Mouse (Mus musculus) MEL (cell line): ENCODE results near the gene RPS10-NUDT3. TPM values are rescaled to one million over a fixed set of nuclear protein-coding genes. Genes with fewer than 3 reads are reported as not detected.

Source experiments
- DNase-seq: peaks from one replicate; pipeline ENCODE4 v3.0.0; 2011; ENCODE audit warnings: low read depth, low spot score
- H3K27ac ChIP-seq: 2 replicates; pipeline ENCODE4 v1.5.1; 2012; ENCODE audit warnings: low read depth, mild to moderate bottlenecking, control low read depth, low read length, moderate library complexity; ENCODE audit not compliant: control insufficient read depth
- H3K27me3 ChIP-seq, 2 experiments: fragments of 150-350 bp in 1 of 2; sonication (generic) in 1 of 2; 2 replicates each; pipeline ENCODE4 v1.6.1; 2012; ENCODE audit warnings: low read length in 2 of 2, mild to moderate bottlenecking in 2 of 2, improper control_type of control experiment in 1 of 2, moderate library complexity in 1 of 2; ENCODE audit not compliant: insufficient read depth in 2 of 2, control insufficient read depth in 1 of 2
- H3K36me3 ChIP-seq, 2 experiments: 2 replicates each; pipeline ENCODE4 v1.6.1; 2012 to 2014; ENCODE audit warnings: low read length in 2 of 2, improper control_type of control experiment in 1 of 2, inconsistent platforms in 1 of 2, mild to moderate bottlenecking in 1 of 2; ENCODE audit not compliant: insufficient read depth in 2 of 2, control insufficient read depth in 1 of 2
- H3K4me1 ChIP-seq, 2 experiments: fragments of 150-350 bp in 1 of 2; sonication (generic) in 1 of 2; 2 replicates each; pipeline ENCODE4 v1.6.1; 2012; ENCODE audit warnings: low read length in 2 of 2, improper control_type of control experiment in 1 of 2, mild to moderate bottlenecking in 1 of 2; ENCODE audit not compliant: insufficient read depth in 2 of 2, control insufficient read depth in 1 of 2
- H3K4me3 ChIP-seq, 2 experiments: fragments of 150-350 bp in 1 of 2; sonication (generic) in 1 of 2; 2 replicates each; pipeline ENCODE4 v1.5.1; 2012; ENCODE audit warnings: low read depth in 2 of 2, low read length in 2 of 2, mild to moderate bottlenecking in 2 of 2, moderate library complexity in 2 of 2, control low read depth in 1 of 2, improper control_type of control experiment in 1 of 2; ENCODE audit not compliant: control insufficient read depth in 1 of 2, insufficient read depth in 1 of 2
- H3K79me2 ChIP-seq: 2 replicates; pipeline ENCODE4 v1.6.1; 2012; ENCODE audit warnings: mild to moderate bottlenecking, low read length, moderate library complexity; ENCODE audit not compliant: control insufficient read depth, poor library complexity, insufficient read depth
- H3K9ac ChIP-seq: 2 replicates; pipeline ENCODE4 v1.6.1; 2012; ENCODE audit warnings: low read depth, mild to moderate bottlenecking, control low read depth, low read length, moderate library complexity; ENCODE audit not compliant: control insufficient read depth, poor library complexity, severe bottlenecking
- H3K9me3 ChIP-seq: fragments of 150-350 bp; sonication (generic); replicated peaks from 2 replicates; pipeline ENCODE4 v1.6.1; 2012; ENCODE audit warnings: mild to moderate bottlenecking, low read length, improper control_type of control experiment, moderate library complexity; ENCODE audit not compliant: insufficient read depth
- CHD1 ChIP-seq: IDR thresholded peaks from 2 replicates; pipeline ENCODE4 v1.6.1; 2012; ENCODE audit warnings: low read depth, mild to moderate bottlenecking, inconsistent platforms, low read length, improper control_type of control experiment
- CTCF ChIP-seq, 3 experiments: IDR thresholded peaks in 2 of 3; conservative IDR thresholded peaks in 1 of 3; 2 replicates each; pipeline ENCODE4 v1.5.1; 2011 to 2012; ENCODE audit warnings: low read length in 3 of 3, low read depth in 2 of 3, mild to moderate bottlenecking in 2 of 3, improper control_type of control experiment in 1 of 3, inconsistent platforms in 1 of 3, mixed read lengths in 1 of 3, moderate library complexity in 1 of 3; ENCODE audit not compliant: control insufficient read depth in 1 of 3, insufficient read depth in 1 of 3, poor library complexity in 1 of 3, severe bottlenecking in 1 of 3
- E2F4 ChIP-seq: IDR thresholded peaks from 2 replicates; pipeline ENCODE4 v1.6.1; 2011; ENCODE audit warnings: low read depth, low read length, improper control_type of control experiment, borderline replicate concordance
- ELF1 ChIP-seq: IDR thresholded peaks from 2 replicates; pipeline ENCODE4 v1.6.1; 2014; ENCODE audit warnings: low read depth, mild to moderate bottlenecking, inconsistent platforms, low read length, improper control_type of control experiment, moderate library complexity
- ETS1 ChIP-seq: IDR thresholded peaks from 2 replicates; pipeline ENCODE4 v1.6.1; 2012; ENCODE audit warnings: low read depth, mild to moderate bottlenecking, inconsistent platforms, low read length, improper control_type of control experiment, moderate library complexity
- GATA1 ChIP-seq: IDR thresholded peaks from 2 replicates; pipeline ENCODE4 v1.6.1; 2011; ENCODE audit warnings: low read depth, low read length, improper control_type of control experiment
- HCFC1 ChIP-seq: IDR thresholded peaks from 2 replicates; pipeline ENCODE4 v1.6.1; 2012; ENCODE audit warnings: low read depth, mild to moderate bottlenecking, inconsistent platforms, low read length, improper control_type of control experiment, moderate library complexity
- KAT2A ChIP-seq: conservative IDR thresholded peaks from 2 replicates; pipeline ENCODE4 v1.6.1; 2012; ENCODE audit warnings: low read depth, low read length, improper control_type of control experiment, inconsistent platforms
- MAX ChIP-seq: IDR thresholded peaks from 2 replicates; pipeline ENCODE4 v1.6.1; 2011; ENCODE audit warnings: low read length, improper control_type of control experiment
- MAZ ChIP-seq: IDR thresholded peaks from 2 replicates; pipeline ENCODE4 v1.6.1; 2012; ENCODE audit warnings: low read depth, mild to moderate bottlenecking, inconsistent platforms, low read length, improper control_type of control experiment
- MEF2A ChIP-seq: IDR thresholded peaks from 2 replicates; pipeline ENCODE4 v1.6.1; 2014; ENCODE audit warnings: low read depth, mild to moderate bottlenecking, inconsistent platforms, low read length, improper control_type of control experiment; ENCODE audit not compliant: poor library complexity, insufficient replicate concordance, severe bottlenecking; ENCODE audit errors: extremely low read depth
- MXI1 ChIP-seq: IDR thresholded peaks from 2 replicates; pipeline ENCODE4 v1.6.1; 2011; ENCODE audit warnings: mild to moderate bottlenecking, low read depth, low read length, improper control_type of control experiment
- RAD21 ChIP-seq: IDR thresholded peaks from 2 replicates; pipeline ENCODE4 v1.6.1; 2011; ENCODE audit warnings: mild to moderate bottlenecking, low read depth, low read length, improper control_type of control experiment
- RCOR1 ChIP-seq: IDR thresholded peaks from 2 replicates; pipeline ENCODE4 v1.6.1; 2012; ENCODE audit warnings: low read depth, mild to moderate bottlenecking, inconsistent platforms, low read length, improper control_type of control experiment
- TAL1 ChIP-seq: IDR thresholded peaks from 2 replicates; pipeline ENCODE4 v1.6.1; 2012; ENCODE audit warnings: mild to moderate bottlenecking, inconsistent platforms, low read length, moderate library complexity, mixed read lengths
- USF1 ChIP-seq: IDR thresholded peaks from 2 replicates; pipeline ENCODE4 v1.6.1; 2014; ENCODE audit warnings: low read depth, mild to moderate bottlenecking, inconsistent platforms, low read length, improper control_type of control experiment, moderate library complexity
- USF2 ChIP-seq, 2 experiments: IDR thresholded peaks; 2 replicates each; pipeline ENCODE4 v1.6.1; 2011 to 2012; ENCODE audit warnings: improper control_type of control experiment in 2 of 2, low read length in 2 of 2, borderline replicate concordance in 1 of 2, inconsistent platforms in 1 of 2, low read depth in 1 of 2, mild to moderate bottlenecking in 1 of 2; ENCODE audit not compliant: insufficient read depth in 1 of 2
- ZKSCAN1 ChIP-seq: IDR thresholded peaks from 2 replicates; pipeline ENCODE4 v1.6.1; 2012; ENCODE audit warnings: low read depth, mild to moderate bottlenecking, inconsistent platforms, low read length, improper control_type of control experiment, moderate library complexity
- polyA plus RNA-seq, 2 experiments: library from polyadenylated mRNA; stranded (reverse) in 1 of 2; unstranded in 1 of 2; fragments of >175 nt in 1 of 2; fragments of >200 nt in 1 of 2; gene quantifications; 2 replicates each; pipeline versions ENCODE4 v1.2.1 to v1.2.4; 2012; ENCODE audit warnings: low replicate concordance in 2 of 2, low read depth in 1 of 2; ENCODE audit not compliant: insufficient read length in 2 of 2, insufficient read depth in 1 of 2, missing spikeins in 1 of 2
- total RNA-seq: library from RNA; depleted of rRNA; stranded (reverse); fragments of 300-350 nt; gene quantifications from 2 replicates; pipeline ENCODE4 v1.2.3, GENCODE M21; 2012

Gene RPS10-NUDT3
- total and polyA plus RNA-seq, 3 experiments: 37.3 TPM; not detected in 2

- no peaks in the 10 kb centered on the region for H3K27me3 ChIP-seq
- no peaks in the 10 kb centered on the region for H3K4me1 ChIP-seq
- DNase-seq: no peak
- no peak overlapping the region for H3K27ac ChIP-seq
- no peaks in the 10 kb centered on the region for H3K79me2 ChIP-seq
- no peak overlapping the region for H3K4me3 ChIP-seq
- TF ChIP-seq ETS1: no peak
- TF ChIP-seq TAL1: no peak
- no peak for TF ChIP-seq GATA1
- TF ChIP-seq RAD21: no peak
- no peak for TF ChIP-seq CTCF (IDR thresholded peaks at IDR 0.05 in 2 of 3, conservative IDR thresholded peaks at IDR 0.05 in 1 of 3; ENCODE audit: control insufficient read depth in 1 of 3, insufficient read depth in 1 of 3, low read depth in 2 of 3, low read length in 3 of 3, poor library complexity in 1 of 3, severe bottlenecking in 1 of 3)
- no peak for TF ChIP-seq MAX
- no peak for TF ChIP-seq RCOR1
- no peak for TF ChIP-seq ZKSCAN1
- TF ChIP-seq MAZ: no peak
- no peak for TF ChIP-seq CHD1
- TF ChIP-seq MXI1: no peak
- TF ChIP-seq KAT2A: no peak
- TF ChIP-seq ELF1: no peak
- TF ChIP-seq HCFC1: no peak
- no peak for TF ChIP-seq E2F4
- TF ChIP-seq MEF2A: no peak
- TF ChIP-seq USF2 (IDR thresholded peaks at IDR 0.05; ENCODE audit: borderline replicate concordance in 1 of 2, insufficient read depth in 1 of 2, low read depth in 1 of 2, low read length in 2 of 2): no peak
- H3K9me3 ChIP-seq: no peaks in the 10 kb centered on the region
- no peaks in the 10 kb centered on the region for H3K36me3 ChIP-seq
- no peak overlapping the region for H3K9ac ChIP-seq
Observed at GRCm38 (mm10) chr17:27673945-27674344, 38.9 kb upstream of the RPS10-NUDT3 start.

- no peaks in the 10 kb centered on the region for H3K36me3 ChIP-seq
- no peaks in the 10 kb centered on the region for H3K79me2 ChIP-seq
- H3K4me3 ChIP-seq: no peak overlapping the region
- DNase-seq: no peak
- H3K4me1 ChIP-seq: no peaks in the 10 kb centered on the region
- no peak overlapping the region for H3K27ac ChIP-seq
- TF ChIP-seq MAZ (no peak), CTCF (IDR thresholded peaks at IDR 0.05 in 2 of 3, conservative IDR thresholded peaks at IDR 0.05 in 1 of 3; ENCODE audit: control insufficient read depth in 1 of 3, insufficient read depth in 1 of 3, low read depth in 2 of 3, low read length in 3 of 3, poor library complexity in 1 of 3, severe bottlenecking in 1 of 3) (peak in 1 of 3 experiments; percentile 10; a peak in 1 of 6 replicates), USF1 (no peak)
- no peak overlapping the region for H3K9ac ChIP-seq
- no peaks in the 10 kb centered on the region for H3K27me3 ChIP-seq
- H3K9me3 ChIP-seq: no peaks in the 10 kb centered on the region
Observed at GRCm38 (mm10) chr17:27671720-27672119, 36.7 kb upstream of the RPS10-NUDT3 start.
